Mouse (Mus musculus) CH12.LX (cell line): Measurements from ENCODE around the gene Cwh43. TPM values are rescaled to one million over a fixed set of nuclear protein-coding genes. Genes with fewer than 3 reads are reported as not detected.

Source experiments
- DNase-seq: peaks from one replicate; pipeline ENCODE4 v3.0.0-alpha.2; 2013; ENCODE audit errors: extremely low read depth
- H3K27ac ChIP-seq: 2 replicates; pipeline ENCODE4 v1.5.1; 2012; ENCODE audit warnings: low read depth, mild to moderate bottlenecking, control low read depth, moderate library complexity; ENCODE audit not compliant: insufficient read depth
- H3K27me3 ChIP-seq: replicated peaks from 2 replicates; pipeline ENCODE3; 2012; ENCODE audit warnings: inconsistent platforms
- H3K36me3 ChIP-seq, 2 experiments: replicated peaks in 1 of 2; 2 replicates each; pipeline versions ENCODE3 to v1.6.1; 2012; ENCODE audit warnings: inconsistent platforms in 1 of 2, low read length in 1 of 2, mild to moderate bottlenecking in 1 of 2, mixed read lengths in 1 of 2, moderate library complexity in 1 of 2; ENCODE audit not compliant: control insufficient read depth in 1 of 2, insufficient read depth in 1 of 2
- H3K4me1 ChIP-seq, 2 experiments: 2 replicates each; pipeline ENCODE4 v1.6.1; 2012; ENCODE audit warnings: inconsistent platforms in 1 of 2, moderate library complexity in 1 of 2; ENCODE audit not compliant: insufficient read depth in 2 of 2, control insufficient read depth in 1 of 2
- H3K4me2 ChIP-seq: 2 replicates; pipeline ENCODE4 v1.6.1; 2012; ENCODE audit warnings: low read depth, mild to moderate bottlenecking, control low read depth; ENCODE audit not compliant: poor library complexity, insufficient read depth, severe bottlenecking
- H3K4me3 ChIP-seq, 3 experiments: fragments of 150-350 bp in 1 of 3; sonication (generic) in 1 of 3; replicated peaks in 1 of 3; 2 replicates each; pipeline versions ENCODE3 to v1.5.1; 2011 to 2012; ENCODE audit warnings: low read depth in 2 of 3, low read length in 2 of 3, mild to moderate bottlenecking in 2 of 3, moderate library complexity in 2 of 3, control low read depth in 1 of 3, improper control_type of control experiment in 1 of 3, inconsistent platforms in 1 of 3, mixed read lengths in 1 of 3; ENCODE audit not compliant: poor library complexity in 1 of 3
- H3K79me2 ChIP-seq: replicated peaks from 2 replicates; pipeline ENCODE4 v1.6.1; 2012; ENCODE audit warnings: mild to moderate bottlenecking, moderate library complexity; ENCODE audit not compliant: control insufficient read depth, poor library complexity, insufficient read depth, severe bottlenecking; ENCODE audit errors: extremely low read depth
- H3K9ac ChIP-seq: 2 replicates; pipeline ENCODE4 v1.6.1; 2012; ENCODE audit warnings: low read depth, mild to moderate bottlenecking, control low read depth, moderate library complexity; ENCODE audit not compliant: insufficient read depth
- H3K9me3 ChIP-seq: replicated peaks from 2 replicates; pipeline ENCODE3; 2012; ENCODE audit warnings: low read length, inconsistent platforms, mixed read lengths
- BHLHE40 ChIP-seq: IDR thresholded peaks from 2 replicates; pipeline ENCODE4 v1.6.1; 2011; ENCODE audit warnings: mild to moderate bottlenecking, low read depth, low read length, improper control_type of control experiment
- CHD1 ChIP-seq: IDR thresholded peaks from 2 replicates; pipeline ENCODE4 v1.6.1; 2012; ENCODE audit warnings: low read depth, low read length, improper control_type of control experiment, inconsistent platforms
- JUN ChIP-seq: IDR thresholded peaks from 2 replicates; pipeline ENCODE4 v1.6.1; 2011; ENCODE audit warnings: low read depth, mild to moderate bottlenecking, low read length, improper control_type of control experiment, moderate library complexity; ENCODE audit not compliant: insufficient read depth
- MAFK ChIP-seq: IDR thresholded peaks from 2 replicates; pipeline ENCODE4 v1.6.1; 2011; ENCODE audit warnings: low read length, improper control_type of control experiment; ENCODE audit not compliant: insufficient replicate concordance
- MAZ ChIP-seq: IDR thresholded peaks from 2 replicates; pipeline ENCODE4 v1.6.1; 2012; ENCODE audit warnings: low read depth, mild to moderate bottlenecking, inconsistent platforms, low read length, improper control_type of control experiment, moderate library complexity
- MXI1 ChIP-seq: IDR thresholded peaks from 2 replicates; pipeline ENCODE4 v1.6.1; 2011; ENCODE audit warnings: mild to moderate bottlenecking, low read depth, low read length, improper control_type of control experiment
- PAX5 ChIP-seq: IDR thresholded peaks from 2 replicates; pipeline ENCODE4 v1.6.1; 2012; ENCODE audit warnings: low read length, inconsistent platforms, mixed read lengths
- SIN3A ChIP-seq: IDR thresholded peaks from 2 replicates; pipeline ENCODE4 v1.6.1; 2012; ENCODE audit warnings: low read length, improper control_type of control experiment, inconsistent platforms
- TBP ChIP-seq: conservative IDR thresholded peaks from 2 replicates; pipeline ENCODE4 v1.6.1; 2011; ENCODE audit warnings: low read depth, low read length, improper control_type of control experiment
- TCF12 ChIP-seq: IDR thresholded peaks from 2 replicates; pipeline ENCODE4 v1.6.1; 2014; ENCODE audit warnings: low read depth, mild to moderate bottlenecking, inconsistent platforms, low read length, improper control_type of control experiment
- ZC3H11A ChIP-seq: IDR thresholded peaks from 2 replicates; pipeline ENCODE4 v1.6.1; 2012; ENCODE audit warnings: low read depth, mild to moderate bottlenecking, inconsistent platforms, low read length, improper control_type of control experiment
- dilution Hi-C: fragments of 300-500 bp; cut with MboI; formaldehyde crosslinking; loops from 2 replicates; pipeline ENCODE4 v1.14.3; 2020; ENCODE audit warnings: low sequenced_read_pairs; ENCODE audit not compliant: extremely low pct_unique_long_range_greater_than_20kb, extremely low pct_ligation_motif_present
- in situ Hi-C: fragments of 300-500 bp; cut with MboI; formaldehyde crosslinking; loops from 3 replicates; pipeline ENCODE4 v1.14.3; 2019; ENCODE audit warnings: low sequenced_read_pairs, low pct_ligation_motif_present, low pct_unique_long_range_greater_than_20kb, mixed read lengths
- polyA plus RNA-seq: library from polyadenylated mRNA; unstranded; fragments of >175 nt; gene quantifications from 2 replicates; pipeline ENCODE4 v1.2.1, GENCODE M21; 2012; ENCODE audit warnings: low read depth; ENCODE audit not compliant: insufficient read length
- total RNA-seq, 2 experiments: library from RNA; depleted of rRNA; stranded (reverse); fragments of 300-350 nt in 1 of 2; fragments of >200 nt in 1 of 2; gene quantifications; 2 replicates each; pipeline ENCODE4 v1.2.3; 2012 to 2014

Gene Cwh43
- total and polyA plus RNA-seq, 3 experiments = not detected

GRCm38 (mm10) chr5:73399768-73400526 lies 5.9 kb upstream of the Cwh43 start:
- H3K27me3 ChIP-seq = peaks cover 16% of the 10 kb centered on the region
- H3K9me3 ChIP-seq = no peaks in the 10 kb centered on the region
- no peak overlapping the region for H3K9ac ChIP-seq
- H3K4me2 ChIP-seq = no peak overlapping the region
- peaks cover 0 to 20% of the 10 kb centered on the region in 2 experiments; a peak in 3 of 4 replicates for H3K4me1 ChIP-seq
- no peak overlapping the region for H3K27ac ChIP-seq
- dilution Hi-C loops = no loop called here
- DNase-seq = no peak
- TF ChIP-seq MXI1 (no peak), BHLHE40 (no peak), CHD1 (no peak), JUN (no peak)
- TF ChIP-seq, all 38 proteins: peak for 0
- Histone ChIP-seq H3K36me3 (no peaks in the 10 kb centered on the region), H3K4me3 (no peak overlapping the region), H3K79me2 (no peaks in the 10 kb centered on the region)
- in situ Hi-C loops = no loop called here

- in situ Hi-C loops = no loop called here
- Histone ChIP-seq H3K27ac (no peak overlapping the region), H3K9me3 (no peaks in the 10 kb centered on the region), H3K9ac (no peak overlapping the region), H3K36me3 (no peaks in the 10 kb centered on the region), H3K4me1 (peaks cover 0 to 20% of the 10 kb centered on the region in 2 experiments; a peak in 3 of 4 replicates), H3K4me2 (no peak overlapping the region)
- no peak for DNase-seq
- TF ChIP-seq PAX5 (no peak), MAZ (no peak), TBP (no peak), CHD1 (no peak), TCF12 (no peak)
- TF ChIP-seq, all 38 proteins: peak for 0
- Histone ChIP-seq H3K27me3 (peaks cover 10% of the 10 kb centered on the region), H3K79me2 (no peaks in the 10 kb centered on the region), H3K4me3 (no peak overlapping the region)
- dilution Hi-C loops = no loop called here
These were observed 4.5 kb upstream of the Cwh43 start for GRCm38 (mm10) chr5:73401341-73401740.

GRCm38 (mm10) chr5:73402911-73403310 lies 3.0 kb upstream of the Cwh43 start:
- Histone ChIP-seq H3K4me3 (no peak overlapping the region), H3K27me3 (peaks cover 7% of the 10 kb centered on the region), H3K79me2 (no peaks in the 10 kb centered on the region), H3K36me3 (no peaks in the 10 kb centered on the region), H3K9ac (no peak overlapping the region), H3K4me1 (peaks cover 0 to 20% of the 10 kb centered on the region in 2 experiments; a peak in 3 of 4 replicates), H3K4me2 (no peak overlapping the region), H3K27ac (no peak overlapping the region), H3K9me3 (no peaks in the 10 kb centered on the region)
- TF ChIP-seq ZC3H11A = no peak
- TF ChIP-seq MAFK = no peak
- no peak for TF ChIP-seq SIN3A
- no peak for DNase-seq
- in situ Hi-C loops (no loop called here), dilution Hi-C loops (no loop called here)
